Mouse (Mus musculus) CH12.LX (cell line): ENCODE results near the gene Smim13.

Experiments used
- CTCF ChIP-seq, 2 experiments: IDR thresholded peaks in 1 of 2; conservative IDR thresholded peaks in 1 of 2; 2 replicates each; pipeline ENCODE4 v1.5.1; 2011 to 2012; ENCODE audit warnings: low read depth in 2 of 2, low read length in 2 of 2, improper control_type of control experiment in 1 of 2, inconsistent platforms in 1 of 2, mild to moderate bottlenecking in 1 of 2, moderate library complexity in 1 of 2
- E2F4 ChIP-seq: IDR thresholded peaks from 2 replicates; pipeline ENCODE4 v1.6.1; 2011; ENCODE audit warnings: low read depth, low read length, improper control_type of control experiment; ENCODE audit not compliant: insufficient replicate concordance
- EP300 ChIP-seq: IDR thresholded peaks from 2 replicates; pipeline ENCODE4 v1.6.1; 2011; ENCODE audit warnings: low read length, improper control_type of control experiment
- JUND ChIP-seq: conservative IDR thresholded peaks from 2 replicates; pipeline ENCODE4 v1.6.1; 2011; ENCODE audit warnings: low read depth, low read length, improper control_type of control experiment
- KAT2A ChIP-seq: IDR thresholded peaks from 2 replicates; pipeline ENCODE4 v1.6.1; 2012; ENCODE audit warnings: low read length, improper control_type of control experiment, inconsistent platforms; ENCODE audit not compliant: insufficient replicate concordance
- MAX ChIP-seq: IDR thresholded peaks from 2 replicates; pipeline ENCODE4 v1.6.1; 2011; ENCODE audit warnings: low read length, improper control_type of control experiment
- MXI1 ChIP-seq: IDR thresholded peaks from 2 replicates; pipeline ENCODE4 v1.6.1; 2011; ENCODE audit warnings: mild to moderate bottlenecking, low read depth, low read length, improper control_type of control experiment
- NELFE ChIP-seq: IDR thresholded peaks from 2 replicates; pipeline ENCODE4 v1.6.1; 2011; ENCODE audit warnings: low read depth, low read length, improper control_type of control experiment
- POLR2A ChIP-seq: IDR thresholded peaks from 2 replicates; pipeline ENCODE4 v1.6.1; 2011; ENCODE audit warnings: low read depth, mild to moderate bottlenecking, improper control_type of control experiment, low read length
- RAD21 ChIP-seq: IDR thresholded peaks from 2 replicates; pipeline ENCODE4 v1.6.1; 2011; ENCODE audit warnings: low read depth, mild to moderate bottlenecking, low read length, improper control_type of control experiment, moderate library complexity
- RCOR1 ChIP-seq: conservative IDR thresholded peaks from 2 replicates; pipeline ENCODE4 v1.6.1; 2012; ENCODE audit warnings: low read depth, mild to moderate bottlenecking, inconsistent platforms, low read length, improper control_type of control experiment
- USF2 ChIP-seq: conservative IDR thresholded peaks from 2 replicates; pipeline ENCODE4 v1.6.1; 2011; ENCODE audit warnings: low read depth, low read length, improper control_type of control experiment
- ZNF384 ChIP-seq: IDR thresholded peaks from 2 replicates; pipeline ENCODE4 v1.6.1; 2012; ENCODE audit warnings: low read depth, low read length, improper control_type of control experiment, inconsistent platforms

DNA sequence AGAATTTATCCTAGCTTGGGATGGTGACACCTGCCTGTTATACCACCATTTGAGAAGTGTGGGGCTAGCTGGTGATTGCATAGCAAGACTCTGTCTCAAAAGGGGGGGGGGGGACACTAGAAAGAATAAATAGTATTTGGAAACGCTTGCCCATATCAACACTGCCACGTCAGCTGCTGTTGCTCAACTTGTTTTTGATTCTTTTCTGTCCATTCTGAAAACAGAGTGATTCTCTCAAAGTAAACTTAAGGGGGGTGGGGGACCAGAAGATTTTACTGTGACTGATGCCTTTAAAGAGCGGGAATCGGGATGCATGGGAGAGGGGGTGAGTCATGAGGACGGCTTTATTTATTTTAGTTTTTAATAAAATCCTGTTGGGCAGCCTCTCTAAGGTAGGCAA lies 23.1 kb upstream of the Smim13 start:
- TF ChIP-seq CTCF (conservative IDR thresholded peaks at IDR 0.05 in 1 of 2, IDR thresholded peaks at IDR 0.05 in 1 of 2; ENCODE audit: low read depth in 2 of 2, low read length in 2 of 2) (no peak), USF2 (no peak), ZNF384 (no peak), MXI1 (no peak), NELFE (no peak), MAX (no peak), RCOR1 (no peak), POLR2A (no peak), E2F4 (no peak), JUND (no peak), KAT2A (no peak), RAD21 (no peak), EP300 (no peak)
